Mouse (Mus musculus) yolk sac, embryonic 10.5 days (tissue): ENCODE results near the gene Krt34.

Experiments
- DNase-seq: peaks from one replicate; pipeline ENCODE4 v3.0.0-alpha.2; 2017; ENCODE audit warnings: low spot score

Krt34 gene

GRCm38 (mm10) chr11:99999091-99999490 is 42.3 kb downstream of the Krt34 start:
- DNase-seq = no peak

GRCm38 (mm10) chr11:99994384-99994661 is 47.0 kb downstream of the Krt34 start:
- DNase-seq = no peak

GRCm38 (mm10) chr11:99993620-99994383 is 47.6 kb downstream of the Krt34 start, which contains the start of gene Krtap17-1:
Gene Krtap17-1 (minus strand): TSS chr11:99993994.
- DNase-seq = no peak

GRCm38 (mm10) chr11:99990571-99990970 is 50.8 kb downstream of the Krt34 start:
- no peak for DNase-seq

GRCm38 (mm10) chr11:99989881-99990405 is 51.4 kb downstream of the Krt34 start:
- no peak for DNase-seq

- no peak for DNase-seq
Measured at GRCm38 (mm10) chr11:99988530-99988929, 52.8 kb downstream of the Krt34 start.
